Mouse (Mus musculus): ENCODE data around the gene Sema3f.
A peak's percentile ranks its signal among the peaks of the same experiment; 100 is the strongest.

The Sema3f gene

DNA sequence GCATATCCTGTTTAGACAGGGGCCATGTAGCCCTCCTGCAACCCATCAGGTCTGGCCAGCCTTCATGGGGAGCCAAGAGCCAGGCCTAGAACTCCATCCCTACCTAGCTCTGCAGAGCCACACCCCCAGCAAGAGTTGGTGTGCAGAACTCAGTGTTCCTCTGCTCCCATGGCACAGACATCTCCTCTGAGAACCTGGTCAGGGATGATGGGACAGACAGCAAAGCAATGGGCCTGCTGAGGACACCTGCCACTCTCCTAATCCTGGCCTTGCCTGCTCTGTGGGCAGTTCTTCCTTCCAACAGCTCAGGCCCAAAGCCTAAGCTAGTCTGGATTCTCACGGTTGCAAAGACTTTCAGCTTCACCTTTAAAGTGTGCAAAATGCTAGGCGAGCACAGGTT, 5.4 kb upstream of the Sema3f start:
- DNase-seq (ENCODE audit: low read depth, low spot score): no peak

DNA sequence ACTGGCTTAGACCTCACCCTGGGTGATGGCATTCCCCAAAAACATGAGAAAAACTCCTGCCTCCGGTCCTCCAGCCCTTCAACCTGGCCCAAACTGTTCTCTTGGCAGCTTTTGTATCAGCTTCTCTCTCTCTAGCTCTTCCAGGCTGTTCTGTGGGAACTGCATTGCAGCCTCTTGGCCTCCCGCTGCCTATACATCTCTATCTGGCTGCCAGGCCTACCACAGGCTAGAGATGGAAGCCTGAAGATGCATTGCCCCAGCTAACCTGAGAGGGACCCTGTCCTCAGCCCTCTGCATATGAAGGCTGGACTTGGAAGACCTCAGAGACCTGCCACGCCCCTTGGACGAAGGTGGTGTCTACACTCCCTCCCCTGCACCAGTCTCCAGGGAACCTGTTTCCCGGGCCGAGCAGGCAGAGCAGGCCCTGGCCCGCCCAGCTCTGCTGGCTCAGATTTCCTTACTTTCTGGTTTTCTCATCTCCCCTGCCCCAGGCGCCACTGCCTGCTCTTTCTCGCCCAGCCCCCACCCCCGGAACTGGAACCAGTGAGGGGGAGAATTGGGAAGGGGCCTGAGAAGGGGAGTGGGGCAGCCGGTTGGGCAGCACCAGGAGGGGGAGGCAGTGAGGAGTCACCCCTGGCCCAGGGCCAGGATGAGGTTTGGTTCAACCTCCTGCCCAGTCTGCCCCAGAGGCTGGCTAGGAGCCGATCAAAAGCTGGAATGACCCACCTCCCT, 4.1 kb upstream of the Sema3f start:
- DNase-seq (ENCODE audit: low read depth, low spot score): peak; percentile 68

DNA sequence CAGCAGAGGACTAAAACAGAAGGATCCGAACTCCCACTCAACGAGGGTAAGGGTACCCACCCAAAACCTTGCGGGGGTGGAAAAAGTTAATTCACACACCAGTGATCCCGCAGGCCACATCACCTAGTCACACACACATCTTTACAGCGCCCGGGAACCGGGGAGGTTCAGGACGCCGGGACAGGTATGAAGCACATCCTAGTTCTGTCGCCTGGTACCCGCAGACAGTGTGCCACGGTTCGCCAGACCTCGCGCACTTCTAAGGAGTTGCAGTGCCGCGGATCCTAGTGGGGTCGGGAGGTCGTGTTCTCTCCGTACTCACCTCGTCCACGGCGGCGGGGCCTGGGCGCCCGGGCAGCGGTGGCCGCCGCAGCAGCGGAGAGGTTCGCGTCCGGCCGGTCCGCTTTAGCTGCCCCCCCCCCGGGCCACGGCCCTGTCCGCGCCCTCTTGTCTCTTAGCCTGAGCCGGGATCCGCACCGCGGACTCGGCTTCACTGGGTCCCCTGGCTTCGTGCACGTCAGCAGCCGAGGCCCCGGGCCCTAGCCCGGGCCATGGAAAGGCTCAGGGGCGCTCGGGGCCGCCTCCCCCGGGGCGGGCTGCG, 1.1 kb downstream of the Sema3f start:
- peak; percentile 65 for DNase-seq (ENCODE audit: low read depth, low spot score)

DNA sequence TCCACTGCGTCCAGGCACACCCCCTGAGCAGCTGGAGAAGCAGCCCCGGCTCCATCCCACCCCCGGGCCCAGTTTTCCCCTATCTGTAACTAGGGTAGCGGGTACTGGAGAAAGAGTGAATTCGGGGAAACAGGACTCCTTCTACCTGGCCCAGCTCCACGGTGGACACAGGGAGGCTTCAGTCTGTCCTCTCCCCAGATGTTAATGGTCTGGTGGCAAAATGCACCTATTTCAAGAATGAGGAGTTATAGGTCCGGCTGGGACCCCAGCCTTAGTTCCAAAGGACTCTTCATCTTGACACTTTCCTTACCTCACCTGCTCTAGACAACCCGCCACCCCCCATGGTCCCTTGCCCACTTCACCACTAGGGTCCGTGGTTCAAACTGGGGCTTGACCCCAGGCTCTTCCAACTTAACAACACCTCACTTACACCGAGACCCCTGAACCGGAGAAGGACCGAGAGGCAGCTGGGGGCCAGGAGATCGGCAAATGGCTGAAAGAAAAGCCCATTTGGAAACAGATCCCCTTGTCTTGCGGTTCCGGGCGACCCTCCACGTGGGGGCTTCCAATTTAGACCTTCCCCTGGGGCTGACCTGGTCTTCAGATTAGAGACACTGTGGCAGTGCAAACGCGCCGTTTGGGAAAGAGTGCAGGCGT, 1.7 kb downstream of the Sema3f start:
- DNase-seq (ENCODE audit: low read depth, low spot score): no peak

DNA sequence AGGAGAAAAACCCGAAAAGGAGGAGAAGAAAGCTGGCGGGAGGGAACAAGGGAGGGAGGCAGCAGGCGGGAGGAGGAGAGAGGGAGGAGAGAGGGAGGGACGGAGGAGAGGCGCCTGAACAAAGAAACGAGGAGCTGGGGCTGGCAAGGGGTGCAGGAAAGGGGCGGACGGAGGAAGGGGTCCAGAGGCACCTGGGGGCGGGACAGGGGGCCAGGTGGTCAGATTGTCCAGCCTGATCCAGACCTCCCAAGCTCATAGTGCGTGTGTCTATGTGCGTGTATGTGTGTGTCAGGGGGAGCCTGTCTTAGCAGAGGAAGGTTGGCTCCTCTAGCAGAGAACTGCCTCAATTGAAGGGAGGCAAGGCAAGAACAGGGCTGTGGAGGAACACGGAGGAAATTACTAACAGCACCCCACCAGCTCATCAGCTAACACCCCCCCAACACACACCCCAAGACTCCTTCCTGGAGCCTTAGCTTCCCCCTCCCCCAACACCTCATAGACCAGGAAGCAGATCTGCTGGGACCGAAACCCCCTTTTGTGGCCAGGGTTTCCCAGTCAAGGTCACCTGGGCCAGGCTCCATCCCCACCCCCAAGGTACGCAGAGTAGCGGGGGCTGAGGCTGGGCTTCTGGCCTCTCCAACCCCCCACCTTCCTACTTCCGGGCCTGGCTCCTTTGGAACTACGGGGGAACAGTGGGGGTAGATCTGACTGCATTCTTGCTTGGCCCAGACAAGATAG, 2.4 kb downstream of the Sema3f start:
- no peak for DNase-seq (ENCODE audit: low read depth, low spot score)

DNA sequence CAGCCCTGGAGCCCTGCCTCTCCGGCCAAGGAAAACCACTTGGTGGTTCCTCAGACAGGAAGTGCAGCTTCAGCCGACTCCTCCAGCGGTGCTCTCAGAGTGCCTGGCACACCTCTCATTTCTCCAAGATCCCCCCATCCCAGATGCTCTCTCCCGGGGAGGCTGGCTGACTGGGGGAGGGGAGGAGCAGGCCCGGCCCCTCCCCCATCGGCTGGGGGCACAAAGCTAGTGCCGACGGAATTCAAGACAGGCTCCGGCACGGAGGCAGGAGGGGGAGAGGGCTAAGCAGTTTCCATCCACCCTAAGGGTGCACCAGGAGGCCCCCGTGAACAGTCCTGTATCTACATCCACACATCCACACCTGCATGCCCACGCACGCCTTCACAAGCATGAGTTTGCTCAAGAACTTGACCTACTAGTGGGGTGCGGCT, 3.5 kb downstream of the Sema3f start:
- DNase-seq (ENCODE audit: low read depth, low spot score): no peak

DNA sequence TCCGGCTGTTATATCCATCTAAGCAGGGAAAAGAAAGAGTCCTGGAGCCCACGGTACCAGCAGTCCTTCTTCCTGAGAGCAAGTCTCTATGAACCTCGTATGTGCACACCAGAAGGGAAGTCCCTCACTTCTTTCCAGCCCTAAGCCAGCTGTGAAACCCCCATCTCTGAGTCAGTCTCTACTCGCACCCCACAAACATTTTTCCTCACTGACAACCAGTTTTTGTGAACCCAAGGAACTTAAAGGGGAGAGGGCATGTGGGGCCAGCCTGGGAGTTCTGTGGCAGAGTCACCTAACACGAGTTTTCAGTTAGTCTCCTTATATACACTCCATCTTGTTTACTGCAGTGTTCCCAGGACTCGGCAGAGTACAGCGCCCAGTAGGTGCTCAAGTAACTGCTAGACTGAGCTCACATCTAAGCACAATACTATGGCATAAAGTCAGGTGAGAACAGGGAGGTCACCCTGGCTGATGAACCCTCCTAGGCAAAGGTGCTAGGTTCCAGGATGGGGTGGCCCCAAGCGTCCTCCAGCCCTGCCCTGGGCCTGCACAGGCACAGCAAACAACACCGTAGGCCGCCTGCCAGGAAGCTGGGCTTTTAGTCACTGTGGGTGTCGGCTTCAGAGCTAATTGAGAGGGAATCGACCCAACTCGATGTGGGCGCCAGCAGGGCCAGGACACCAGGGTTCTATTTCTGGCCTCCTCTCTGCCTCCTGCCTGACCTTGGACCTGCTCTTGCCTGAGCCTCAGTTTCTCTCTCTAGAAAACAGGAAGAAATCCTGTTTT, 6.7 kb downstream of the Sema3f start:
- DNase-seq (ENCODE audit: low read depth, low spot score): no peak

DNA sequence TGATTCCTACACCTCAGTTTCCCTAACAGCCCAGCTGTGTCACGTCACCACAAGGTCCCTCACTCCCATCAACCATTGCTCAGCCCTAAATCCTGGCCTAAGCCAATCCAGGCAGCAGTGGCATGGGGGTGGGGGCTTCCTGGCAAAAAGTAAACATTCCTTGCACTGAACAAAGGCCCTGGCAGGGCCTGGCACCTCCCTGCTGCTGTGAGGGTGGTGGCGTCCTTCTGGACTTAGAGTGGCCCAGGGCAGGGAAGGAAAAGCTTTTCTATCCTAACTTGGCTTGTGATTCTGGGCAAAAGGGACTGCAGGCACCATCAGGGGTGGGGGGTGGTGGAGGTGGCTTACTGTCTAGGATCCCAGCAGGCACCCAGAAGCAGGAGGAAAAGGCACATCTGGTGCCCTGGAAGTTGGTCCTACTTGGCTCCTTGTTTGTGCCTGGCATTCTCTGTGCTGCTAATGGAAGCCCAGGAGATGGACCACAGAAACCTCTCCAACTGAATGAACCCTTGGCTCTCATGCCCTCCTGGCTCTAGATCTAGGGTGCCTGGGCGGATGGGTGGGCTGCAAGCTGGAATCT, 7.6 kb downstream of the Sema3f start:
- no peak for DNase-seq (ENCODE audit: low read depth, low spot score)

DNA sequence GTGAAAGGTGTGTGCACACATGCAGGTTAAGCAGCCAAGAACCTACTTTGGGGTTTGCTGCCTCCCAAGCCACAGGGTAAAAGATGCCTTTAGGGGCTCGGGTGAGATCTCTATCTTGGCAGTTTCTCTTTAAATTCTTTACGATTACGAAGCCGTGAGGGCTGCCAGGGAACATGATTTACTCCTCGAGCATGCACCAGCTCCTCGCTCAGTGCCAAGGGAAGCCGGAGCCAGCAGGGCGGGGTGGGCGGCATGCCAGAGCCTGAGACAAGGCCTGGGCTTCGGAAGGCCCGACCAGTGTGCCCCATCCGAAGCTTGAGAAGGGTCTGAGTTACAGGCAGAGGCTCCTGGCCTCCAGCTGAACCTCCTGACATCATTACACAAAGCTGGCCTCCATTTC, 8.7 kb downstream of the Sema3f start:
- DNase-seq (ENCODE audit: low read depth, low spot score): no peak

DNA sequence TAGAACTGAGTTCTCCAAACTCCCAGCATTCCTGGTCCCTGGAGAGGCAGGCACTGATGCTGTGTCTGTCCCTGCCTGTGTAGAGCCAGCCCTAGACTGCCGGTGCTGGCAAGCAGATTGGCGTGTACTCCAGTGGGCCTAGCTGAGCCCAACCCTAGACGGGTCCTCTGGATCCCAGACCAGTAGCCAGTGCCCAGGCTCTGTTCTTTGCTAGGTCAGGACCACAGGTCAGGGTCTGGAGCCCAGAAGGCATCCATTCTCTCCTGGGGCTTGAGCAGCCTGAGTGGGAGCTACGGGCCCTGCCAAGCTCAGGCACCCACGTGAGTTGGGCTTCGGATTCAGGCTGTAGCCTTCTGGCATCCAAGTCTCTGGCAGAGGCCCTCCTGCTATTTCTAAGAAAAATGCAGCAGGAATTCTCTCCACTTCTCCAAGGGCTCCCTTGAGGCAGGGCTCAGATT, 10.1 kb downstream of the Sema3f start:
- DNase-seq (ENCODE audit: low read depth, low spot score): no peak

DNA sequence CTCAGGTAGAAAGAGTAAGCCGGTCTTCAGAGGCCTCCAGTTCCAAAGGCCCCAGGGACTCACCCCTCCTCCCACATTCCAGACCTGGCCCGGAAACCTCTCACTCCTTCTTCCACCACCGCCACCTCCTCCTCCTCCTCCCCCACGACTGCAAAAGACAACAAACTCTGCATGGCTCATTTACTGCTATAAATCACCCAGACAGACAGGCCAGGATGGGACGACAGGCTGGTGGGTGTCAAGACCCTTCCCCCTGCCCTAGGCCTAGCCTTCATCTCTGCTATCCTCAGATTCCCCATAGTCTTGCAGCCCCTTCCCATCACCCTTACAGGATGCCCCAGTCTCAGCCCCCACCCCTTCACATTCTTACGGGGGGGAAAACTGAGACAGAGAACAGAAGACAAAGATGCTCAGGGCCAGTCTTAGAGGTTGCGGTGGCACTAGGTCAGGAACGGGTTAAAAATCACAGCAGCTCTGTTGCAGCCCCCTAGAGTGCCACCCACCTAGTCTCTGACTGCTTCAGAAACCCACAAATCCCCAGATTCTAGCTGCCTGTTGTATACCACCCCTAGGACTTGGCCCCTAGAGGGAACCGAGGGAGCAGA, 10.8 kb downstream of the Sema3f start:
- no peak for DNase-seq (ENCODE audit: low read depth, low spot score)

DNA sequence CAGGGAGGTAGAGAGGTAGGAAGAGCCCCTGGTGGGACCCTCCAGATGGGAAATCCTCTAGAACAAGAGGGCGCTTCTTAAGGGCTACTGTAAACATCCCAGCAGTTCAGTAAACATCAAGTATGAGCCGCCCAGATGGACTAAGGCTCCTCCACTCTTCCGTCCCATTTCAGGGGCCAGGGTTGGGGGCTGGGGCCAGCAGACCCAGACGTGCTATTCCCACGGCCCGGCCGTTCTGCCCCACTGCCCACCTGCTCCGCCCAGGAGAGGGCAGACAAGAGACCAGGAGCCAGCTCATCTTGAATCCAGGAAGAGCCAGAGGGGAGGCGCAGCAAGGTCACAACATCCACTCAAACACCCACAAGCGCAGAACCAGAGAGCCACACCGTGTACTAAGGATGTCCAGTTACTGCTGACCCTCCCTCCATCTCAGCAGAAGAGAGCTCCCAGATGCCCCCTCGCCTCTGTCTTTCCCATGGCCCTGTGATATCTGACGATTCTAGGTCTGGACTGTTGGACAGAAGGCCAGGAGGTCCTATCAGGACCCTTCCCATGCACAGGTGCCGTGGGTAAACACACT, 11.6 kb downstream of the Sema3f start:
- DNase-seq (ENCODE audit: low read depth, low spot score): no peak

DNA sequence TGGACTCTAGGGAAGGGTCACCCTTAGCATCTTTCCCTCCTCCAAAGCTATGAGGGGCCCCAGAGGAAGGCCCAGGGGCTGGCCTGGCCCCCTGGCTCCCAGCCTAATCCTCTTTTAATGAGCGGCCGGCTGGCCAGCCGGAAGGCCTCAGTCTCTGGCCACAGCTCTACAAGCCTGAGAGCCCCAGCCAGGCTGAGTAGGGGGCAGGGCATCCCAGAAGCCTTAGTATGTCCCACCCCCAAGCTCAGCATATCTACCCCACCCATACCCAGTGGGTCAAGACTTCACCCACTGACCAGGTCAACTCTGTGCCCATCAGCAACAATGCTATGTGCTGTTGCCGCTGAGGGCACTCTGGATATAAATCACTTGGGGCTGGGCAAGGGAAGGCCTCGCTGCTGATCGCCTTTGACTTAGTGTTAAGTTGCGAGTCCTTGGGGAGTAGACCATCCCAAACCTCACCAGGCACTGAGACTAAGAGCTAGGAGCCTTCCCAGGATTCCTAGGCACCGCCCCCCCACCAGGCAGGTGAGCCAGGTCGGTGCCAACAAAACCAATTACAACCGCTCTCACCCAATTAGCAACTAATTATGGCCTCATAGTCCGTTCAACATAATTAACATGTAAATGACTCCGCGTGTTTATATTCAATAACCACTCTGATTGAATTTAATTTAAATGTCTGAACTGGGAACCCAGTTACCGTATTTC, 12.3 kb downstream of the Sema3f start:
- DNase-seq (ENCODE audit: low read depth, low spot score): no peak

DNA sequence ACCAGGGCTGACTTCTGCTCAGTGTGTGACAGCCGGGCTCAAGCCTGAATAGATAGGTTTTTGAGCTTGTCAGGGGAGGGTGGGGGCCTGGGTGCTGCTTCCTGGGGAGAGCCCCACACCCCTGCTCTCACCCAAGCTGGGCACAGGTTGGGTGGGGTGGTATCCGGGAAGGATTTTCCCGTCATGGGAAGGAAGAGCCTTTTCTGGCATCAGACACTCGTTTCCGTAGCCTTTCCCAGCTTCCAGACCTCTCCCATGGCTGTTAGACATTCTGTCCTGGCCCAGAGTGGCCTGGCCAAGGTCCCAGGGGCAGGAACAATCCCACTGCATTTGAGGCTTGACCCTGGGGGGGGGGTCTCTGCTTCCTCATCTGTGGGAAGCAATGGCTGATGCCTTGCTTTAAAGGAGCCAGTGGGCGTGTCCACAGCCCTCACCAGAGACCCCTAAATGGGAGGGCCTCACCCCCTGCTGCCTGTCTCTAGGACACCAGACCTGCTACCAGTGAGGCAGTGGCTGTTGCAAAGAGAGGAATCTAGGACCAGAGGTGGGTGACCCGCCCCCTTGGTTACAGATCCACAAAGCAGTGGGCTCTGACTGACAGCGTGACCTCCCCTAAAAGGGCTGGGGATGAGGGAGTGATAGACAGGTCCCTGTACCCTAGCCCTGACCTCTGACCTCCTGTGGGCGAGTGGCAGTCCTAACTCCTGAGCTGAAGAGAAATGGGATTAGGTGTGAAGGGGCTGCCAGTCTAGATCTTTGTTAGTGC, 13.2 kb downstream of the Sema3f start:
- DNase-seq (ENCODE audit: low read depth, low spot score): no peak

DNA sequence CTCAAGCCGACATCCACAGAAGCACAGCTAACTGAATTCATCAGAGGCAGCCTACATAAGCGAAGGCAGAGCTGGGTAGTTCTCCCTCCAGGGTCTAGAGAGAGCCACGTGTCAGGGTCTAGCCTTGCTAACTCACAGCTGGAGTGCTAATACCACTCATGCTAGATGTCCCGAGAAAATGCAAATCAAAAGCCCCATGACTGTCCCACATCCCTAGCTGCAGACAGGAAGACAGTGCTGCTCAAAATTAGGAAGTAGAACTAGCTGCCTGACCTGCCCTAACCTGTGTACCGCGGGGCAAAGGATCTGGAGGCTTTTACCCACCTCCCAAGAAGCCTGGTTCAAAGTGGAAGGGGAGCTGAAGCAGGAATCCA, 14.2 kb downstream of the Sema3f start:
- DNase-seq (ENCODE audit: low read depth, low spot score): no peak

DNA sequence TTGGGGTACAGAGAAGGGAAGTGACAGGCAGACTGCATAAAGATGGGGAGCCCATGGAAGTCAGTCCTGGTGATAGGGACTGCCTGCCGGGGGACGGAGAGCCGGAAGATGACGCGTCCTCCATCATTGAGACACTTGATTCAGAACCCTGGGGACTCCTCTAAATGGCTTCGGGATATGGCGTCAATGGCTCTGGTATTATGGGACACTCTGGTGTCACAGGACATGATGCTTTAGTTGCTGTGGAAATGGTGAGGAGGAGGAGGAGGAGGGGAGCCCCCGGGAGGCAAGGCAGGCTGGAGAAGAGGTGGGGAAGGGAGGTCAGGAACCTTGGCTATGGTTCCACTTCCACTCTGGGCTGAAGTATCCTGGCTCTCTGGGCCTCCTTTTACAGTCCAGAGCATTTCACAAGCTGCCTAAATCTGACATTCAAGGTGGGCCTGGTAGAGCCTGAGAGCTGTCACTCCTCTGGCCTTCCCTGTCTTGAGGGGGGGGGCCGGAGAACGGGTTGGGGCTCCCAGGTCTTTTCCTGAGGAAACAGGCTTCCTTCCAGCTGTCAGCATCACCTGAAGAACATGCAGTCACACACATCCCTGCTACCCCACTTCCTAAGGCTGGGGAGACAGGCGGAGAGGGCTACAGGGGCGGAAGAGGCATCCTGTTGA, 14.7 kb downstream of the Sema3f start:
- DNase-seq (ENCODE audit: low read depth, low spot score): no peak

DNA sequence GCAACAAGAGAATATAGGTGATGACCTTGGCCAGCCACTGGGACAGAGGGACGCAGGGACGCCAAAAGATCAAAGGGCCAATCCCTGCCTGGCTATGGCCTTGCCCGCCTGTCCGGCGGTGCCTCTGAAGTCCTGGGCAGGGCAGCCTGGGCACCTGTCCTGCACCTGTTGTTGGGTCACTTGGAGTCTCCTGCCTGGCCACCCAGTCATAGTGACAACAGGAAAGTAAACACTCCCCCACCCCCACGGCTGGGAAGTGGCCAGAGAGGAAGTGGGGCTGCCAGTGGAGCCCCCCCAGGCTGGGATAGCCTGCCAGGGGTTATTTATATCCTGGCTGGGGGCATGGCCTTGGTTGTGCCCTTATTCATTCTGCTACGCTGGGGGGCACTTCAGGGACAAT, 15.6 kb downstream of the Sema3f start:
- DNase-seq (ENCODE audit: low read depth, low spot score): no peak

DNA sequence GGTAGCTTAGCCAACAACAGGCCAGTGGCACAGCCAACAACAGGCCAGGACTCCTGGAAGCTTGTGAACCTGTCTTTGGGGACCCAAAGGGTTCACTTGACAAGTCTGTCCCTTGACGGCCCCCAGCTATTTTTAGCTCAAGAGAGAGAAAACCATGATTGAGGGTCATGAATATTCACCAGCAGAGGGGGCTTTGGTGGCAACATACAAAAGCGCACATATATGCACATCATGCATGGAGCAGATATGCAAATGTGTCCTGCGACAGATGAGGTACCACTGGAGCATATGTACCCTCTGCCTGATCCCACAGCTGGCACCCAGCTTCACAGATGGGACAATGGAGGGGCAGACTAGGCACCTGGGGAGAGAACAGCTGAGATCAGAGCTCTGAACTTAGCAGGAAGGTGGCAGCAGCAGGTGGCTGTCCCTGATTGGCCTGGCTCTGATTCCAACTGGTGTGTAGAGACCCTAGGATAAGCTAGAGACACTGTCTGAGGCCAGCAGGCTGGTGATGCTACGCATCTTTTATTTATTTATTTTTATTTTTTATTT, 16.8 kb downstream of the Sema3f start:
- no peak for DNase-seq (ENCODE audit: low read depth, low spot score)

Data from ZHBTc4 (cell line).